Mouse (Mus musculus) megakaryocyte-erythroid progenitor cell, adult 5-6 weeks (primary cell): ENCODE measurements around the gene Ccl22. TPM values are rescaled to one million over a fixed set of nuclear protein-coding genes. Genes with fewer than 3 reads are reported as not detected.

Experiments
- ATAC-seq: replicated peaks from 2 replicates; pipeline ENCODE4 v1.8.0; 2016; ENCODE audit warnings: mild to moderate bottlenecking, inconsistent platforms; ENCODE audit not compliant: severe bottlenecking, poor library complexity, low FRiP score, low TSS enrichment
- total RNA-seq, 2 experiments: library from RNA; stranded (forward) in 1 of 2; stranded (reverse) in 1 of 2; fragments of 200-1000, 215-1000 nt in 1 of 2; fragments of >200 nt in 1 of 2; fragmentation: Nextera tagmentation in 1 of 2; gene quantifications; 2 replicates each; pipeline ENCODE4 v1.2.3; 2014 to 2017

Ccl22 gene
- total RNA-seq, 2 experiments from 2014 or later = not detected

GRCm38 (mm10) chr8:94733821-94734465, 11.4 kb upstream of the Ccl22 start:
- ATAC-seq = peak; percentile 98

GRCm38 (mm10) chr8:94734735-94735350, 10.5 kb upstream of the Ccl22 start:
- no peak for ATAC-seq

- ATAC-seq = no peak
Measured at GRCm38 (mm10) chr8:94735426-94736094, 9.8 kb upstream of the Ccl22 start.

- ATAC-seq = no peak
Measured at GRCm38 (mm10) chr8:94739829-94740228, 5.6 kb upstream of the Ccl22 start.

GRCm38 (mm10) chr8:94740591-94740990, 4.8 kb upstream of the Ccl22 start:
- no peak for ATAC-seq

- ATAC-seq = no peak
Measured at GRCm38 (mm10) chr8:94741726-94742125, 3.7 kb upstream of the Ccl22 start.

- no peak for ATAC-seq
Measured at GRCm38 (mm10) chr8:94744484-94744883, 906 bp upstream of the Ccl22 start.

- no peak for ATAC-seq
Measured at GRCm38 (mm10) chr8:94744972-94745371, 418 bp upstream of the Ccl22 start.

- no peak for ATAC-seq
Measured at GRCm38 (mm10) chr8:94746832-94747231, 1.4 kb downstream of the Ccl22 start.

- ATAC-seq = no peak
Measured at GRCm38 (mm10) chr8:94748363-94748762, 3.0 kb downstream of the Ccl22 start.

- no peak for ATAC-seq
Measured at GRCm38 (mm10) chr8:94749942-94750341, 4.6 kb downstream of the Ccl22 start.

- ATAC-seq = no peak
Measured at GRCm38 (mm10) chr8:94751023-94751849, 5.8 kb downstream of the Ccl22 start.

GRCm38 (mm10) chr8:94754006-94754405, 8.6 kb downstream of the Ccl22 start:
- ATAC-seq = no peak

GRCm38 (mm10) chr8:94754486-94754885, 9.1 kb downstream of the Ccl22 start:
- no peak for ATAC-seq

- no peak for ATAC-seq
Measured at GRCm38 (mm10) chr8:94767035-94767434, 21.6 kb downstream of the Ccl22 start.

- peak; percentile 69 for ATAC-seq
Measured at GRCm38 (mm10) chr8:94770945-94771344, 25.6 kb downstream of the Ccl22 start.

- ATAC-seq = 0 out of 2 replicates have a peak, but pooled peaks have one; percentile 32
Measured at GRCm38 (mm10) chr8:94771941-94772670, 26.7 kb downstream of the Ccl22 start, which contains the start of gene Cx3cl1. Gene Cx3cl1 (plus strand): TSS chr8:94772009.

- ATAC-seq = no peak
Measured at GRCm38 (mm10) chr8:94773048-94773447, 27.7 kb downstream of the Ccl22 start.

GRCm38 (mm10) chr8:94773700-94774171, 28.3 kb downstream of the Ccl22 start:
- no peak for ATAC-seq
